Mouse (Mus musculus): Measurements from ENCODE around the gene Mpv17l2. TPM values are rescaled to one million over a fixed set of nuclear protein-coding genes. Genes with fewer than 3 reads are reported as not detected.

Mpv17l2 gene
- total and polyA plus RNA-seq, 3 experiments, result 13.5 to 89.1 (median 63.1) TPM

- H3K4me3 ChIP-seq (ENCODE audit: low read depth, low read length), result no peak overlapping the region; the same call in 1 of the 2 replicates
- H3K4me1 ChIP-seq (ENCODE audit: insufficient read depth, low read depth, low read length), result peaks cover 93% of the 10 kb centered on the region
- no peaks in the 10 kb centered on the region for H3K27me3 ChIP-seq (ENCODE audit: insufficient read depth, low read length)
- no peak for ATAC-seq (ENCODE audit: extremely low read depth, insufficient number of reproducible peaks, low FRiP score, poor library complexity, severe bottlenecking)
- DNase-seq (ENCODE audit: low spot score), result no peak
- H3K9me3 ChIP-seq (replicated peaks), result no peaks in the 10 kb centered on the region
- H3K36me3 ChIP-seq (replicated peaks), result peaks cover 62% of the 10 kb centered on the region
- TF ChIP-seq GATA2 (IDR thresholded peaks at IDR 0.05; ENCODE audit: borderline replicate concordance, low read depth, low read length), result no peak
- TF ChIP-seq CTCF (IDR thresholded peaks at IDR 0.05; ENCODE audit: low read depth, low read length), result no peak
- TF ChIP-seq POLR2AphosphoS5 (IDR thresholded peaks at IDR 0.05; ENCODE audit: insufficient replicate concordance, low read depth, low read length), result no peak
- TF ChIP-seq TAL1 (conservative IDR thresholded peaks at IDR 0.05; ENCODE audit: low read depth, low read length), result no peak
- no peak for TF ChIP-seq GATA1 (IDR thresholded peaks at IDR 0.05; ENCODE audit: borderline replicate concordance, low read length)
Observed at GRCm38 (mm10) chr8:70762118-70762517, 1.4 kb upstream of the Mpv17l2 start.

- Histone ChIP-seq H3K27me3 (ENCODE audit: insufficient read depth, low read length) (no peaks in the 10 kb centered on the region), H3K9me3 (replicated peaks) (no peaks in the 10 kb centered on the region), H3K36me3 (replicated peaks) (peaks cover 77% of the 10 kb centered on the region), H3K4me3 (ENCODE audit: low read depth, low read length) (peak overlapping the region; percentile 90), H3K4me1 (ENCODE audit: insufficient read depth, low read depth, low read length) (peaks cover 91% of the 10 kb centered on the region)
- DNase-seq (ENCODE audit: low spot score) (no peak), ATAC-seq (ENCODE audit: extremely low read depth, insufficient number of reproducible peaks, low FRiP score, poor library complexity, severe bottlenecking) (no peak)
- TF ChIP-seq POLR2AphosphoS5 (IDR thresholded peaks at IDR 0.05; ENCODE audit: insufficient replicate concordance, low read depth, low read length) (no peak), GATA1 (IDR thresholded peaks at IDR 0.05; ENCODE audit: borderline replicate concordance, low read length) (no peak), TAL1 (conservative IDR thresholded peaks at IDR 0.05; ENCODE audit: low read depth, low read length) (no peak), GATA2 (IDR thresholded peaks at IDR 0.05; ENCODE audit: borderline replicate concordance, low read depth, low read length) (no peak), CTCF (IDR thresholded peaks at IDR 0.05; ENCODE audit: low read depth, low read length) (no peak)
Observed at GRCm38 (mm10) chr8:70760350-70760749, 396 bp downstream of the Mpv17l2 start.

GRCm38 (mm10) chr8:70758616-70759561 lies 1.9 kb downstream of the Mpv17l2 start:
- Histone ChIP-seq H3K4me3 (ENCODE audit: low read depth, low read length) (peak overlapping the region; percentile 90; the same call in 1 of the 2 replicates), H3K9me3 (replicated peaks) (no peaks in the 10 kb centered on the region), H3K4me1 (ENCODE audit: insufficient read depth, low read depth, low read length) (peaks cover 89% of the 10 kb centered on the region), H3K27me3 (ENCODE audit: insufficient read depth, low read length) (no peaks in the 10 kb centered on the region), H3K36me3 (replicated peaks) (peaks cover 70% of the 10 kb centered on the region)
- no peak for DNase-seq (ENCODE audit: low spot score)
- TF ChIP-seq TAL1 (conservative IDR thresholded peaks at IDR 0.05; ENCODE audit: low read depth, low read length), result no peak
- no peak; the same call in 1 of the 2 replicates for TF ChIP-seq POLR2AphosphoS5 (IDR thresholded peaks at IDR 0.05; ENCODE audit: insufficient replicate concordance, low read depth, low read length)
- no peak for TF ChIP-seq CTCF (IDR thresholded peaks at IDR 0.05; ENCODE audit: low read depth, low read length)
- no peak for TF ChIP-seq GATA2 (IDR thresholded peaks at IDR 0.05; ENCODE audit: borderline replicate concordance, low read depth, low read length)
- TF ChIP-seq GATA1 (IDR thresholded peaks at IDR 0.05; ENCODE audit: borderline replicate concordance, low read length), result no peak
- ATAC-seq (ENCODE audit: extremely low read depth, insufficient number of reproducible peaks, low FRiP score, poor library complexity, severe bottlenecking), result no peak

GRCm38 (mm10) chr8:70758308-70758615 lies 2.5 kb downstream of the Mpv17l2 start:
- no peak for TF ChIP-seq GATA2 (IDR thresholded peaks at IDR 0.05; ENCODE audit: borderline replicate concordance, low read depth, low read length)
- no peak for TF ChIP-seq CTCF (IDR thresholded peaks at IDR 0.05; ENCODE audit: low read depth, low read length)
- no peak for TF ChIP-seq POLR2AphosphoS5 (IDR thresholded peaks at IDR 0.05; ENCODE audit: insufficient replicate concordance, low read depth, low read length)
- TF ChIP-seq GATA1 (IDR thresholded peaks at IDR 0.05; ENCODE audit: borderline replicate concordance, low read length), result no peak
- no peak for TF ChIP-seq TAL1 (conservative IDR thresholded peaks at IDR 0.05; ENCODE audit: low read depth, low read length)
- ATAC-seq (ENCODE audit: extremely low read depth, insufficient number of reproducible peaks, low FRiP score, poor library complexity, severe bottlenecking), result no peak
- Histone ChIP-seq H3K4me3 (ENCODE audit: low read depth, low read length) (no peak overlapping the region), H3K36me3 (replicated peaks) (peaks cover 64% of the 10 kb centered on the region), H3K27me3 (ENCODE audit: insufficient read depth, low read length) (no peaks in the 10 kb centered on the region), H3K4me1 (ENCODE audit: insufficient read depth, low read depth, low read length) (peaks cover 89% of the 10 kb centered on the region), H3K9me3 (replicated peaks) (no peaks in the 10 kb centered on the region)
- no peak for DNase-seq (ENCODE audit: low spot score)

GRCm38 (mm10) chr8:70757523-70758307 lies 3.0 kb downstream of the Mpv17l2 start:
- H3K4me1 ChIP-seq (ENCODE audit: insufficient read depth, low read depth, low read length), result peaks cover 89% of the 10 kb centered on the region
- peaks cover 59% of the 10 kb centered on the region for H3K36me3 ChIP-seq (replicated peaks)
- H3K4me3 ChIP-seq (ENCODE audit: low read depth, low read length), result no peak overlapping the region
- ATAC-seq (ENCODE audit: extremely low read depth, insufficient number of reproducible peaks, low FRiP score, poor library complexity, severe bottlenecking) (no peak), DNase-seq (ENCODE audit: low spot score) (no peak)
- no peaks in the 10 kb centered on the region for H3K27me3 ChIP-seq (ENCODE audit: insufficient read depth, low read length)
- no peak for TF ChIP-seq GATA1 (IDR thresholded peaks at IDR 0.05; ENCODE audit: borderline replicate concordance, low read length)
- no peak for TF ChIP-seq CTCF (IDR thresholded peaks at IDR 0.05; ENCODE audit: low read depth, low read length)
- no peak for TF ChIP-seq TAL1 (conservative IDR thresholded peaks at IDR 0.05; ENCODE audit: low read depth, low read length)
- no peak for TF ChIP-seq POLR2AphosphoS5 (IDR thresholded peaks at IDR 0.05; ENCODE audit: insufficient replicate concordance, low read depth, low read length)
- H3K9me3 ChIP-seq (replicated peaks), result no peaks in the 10 kb centered on the region

Data from G1E (cell line).